Comparison of ENCODE assay signal across 9 mouse cellular contexts in the genomic region with DNA sequence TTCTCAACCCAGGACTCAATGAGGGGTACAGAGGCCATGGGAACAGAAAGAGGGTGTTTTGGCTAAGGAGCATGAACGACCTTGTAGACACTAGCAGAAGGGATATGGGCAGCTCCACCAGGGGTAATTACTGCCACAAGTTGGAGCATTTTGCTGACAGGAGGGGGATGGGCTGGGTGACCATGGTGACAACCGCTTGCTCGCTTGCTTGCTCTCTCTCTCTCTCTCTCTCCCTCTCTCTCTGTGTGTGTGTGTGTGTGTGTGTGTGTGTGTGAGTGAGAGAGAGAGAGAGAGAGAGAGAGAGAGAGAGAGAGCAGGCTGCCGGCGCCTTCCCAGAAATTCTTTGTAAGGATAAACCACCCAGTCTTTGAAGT.
DNase-seq lines count a peak whose midpoint lies in the region; ATAC-seq lines count a peak whose summit lies in the region.
"Had no signal": no experiment of that assay in that cellular context is flagged by ENCODE, and none has a peak within 500 bp of the region (broad histone marks: within the 10 kb centered on the region; RNA-seq: fewer than 3 reads in every experiment).

No protein-coding gene starts in this region.

- no peak overlapping the region for H3K9ac ChIP-seq in neural tube, embryonic 14.5 days (replicated peaks; ENCODE audit: low read depth, low read length)

- ATAC-seq in neural tube, embryonic 14.5 days (ENCODE audit: low read depth): no peak
- no peak for ATAC-seq in megakaryocyte-erythroid progenitor cell, adult 5-6 weeks (replicated peaks; ENCODE audit: low FRiP score, low TSS enrichment, poor library complexity, severe bottlenecking)

- WGBS in neural tube, embryonic 14.5 days: 9% methylated on average over 5 of the region's 5 CpGs

- peaks cover 15% of the 10 kb centered on the region for H3K4me1 ChIP-seq in neural tube, embryonic 14.5 days (ENCODE audit: control insufficient read depth, insufficient read depth, low read length)

- H3K4me2 ChIP-seq in neural tube, embryonic 14.5 days (ENCODE audit: low read depth, low read length): no peak overlapping the region

- DNase-seq in CD4-positive, CD25-positive, alpha-beta regulatory T cell, adult 2 months (ENCODE audit: low read depth, low spot score): peak; percentile 59
- peak; percentile 69 for DNase-seq in MN1 (ENCODE audit: low spot score)
- DNase-seq in forelimb bud, embryonic 11.5 days (ENCODE audit: low read depth, low spot score): peak; percentile 55
- peak; percentile 60 to 64 for DNase-seq in kidney, postnatal 36 days
- DNase-seq in testis, postnatal 14 days (ENCODE audit: low spot score): no peak
- no peak for DNase-seq in left cerebral cortex, adult 18-20 months (ENCODE audit: low spot score in 2 of 2)

- H3K36me3 ChIP-seq in neural tube, embryonic 14.5 days (ENCODE audit: control insufficient read depth, insufficient read depth, low read length): no peaks in the 10 kb centered on the region

- no peak overlapping the region for H3K4me3 ChIP-seq in neural tube, embryonic 14.5 days (ENCODE audit: low read depth, low read length)

- no peaks in the 10 kb centered on the region for H3K27me3 ChIP-seq in neural tube, embryonic 14.5 days (ENCODE audit: control insufficient read depth, insufficient read depth, low read length)

- H3K27ac ChIP-seq in neural tube, embryonic 14.5 days (ENCODE audit: low read depth, low read length): 0 out of 2 replicates have a peak overlapping the region, but pooled peaks have one; percentile 40
- H3K27ac ChIP-seq: macrophage had no signal

- H3K9me3 ChIP-seq in neural tube, embryonic 14.5 days (ENCODE audit: control insufficient read depth, low read length): no peaks in the 10 kb centered on the region

Comparison
In these comparisons a context has a peak if more than half of its experiments do, and no peak if none do; other contexts are left out.
1. DNase-seq: peak in CD4-positive, CD25-positive, alpha-beta regulatory T cell, adult 2 months (single experiment), MN1 (single experiment), forelimb bud, embryonic 11.5 days (single experiment) and kidney, postnatal 36 days (2 of 2); none in testis, postnatal 14 days (single experiment) and left cerebral cortex, adult 18-20 months (0 of 2).